Mouse (Mus musculus): Measurements from ENCODE around the gene Ripply2. TPM values are rescaled to one million over a fixed set of nuclear protein-coding genes. Genes with fewer than 3 reads are reported as not detected.

Ripply2 gene
- polyA plus RNA-seq, 2 experiments: not detected

- DNase-seq (ENCODE audit: low read depth in 3 of 3, low spot score in 3 of 3): peak; percentile 79 to 83 (median 81)
- Histone ChIP-seq H3K36me3 (replicated peaks; ENCODE audit: control insufficient read depth, insufficient read depth, low read depth) (no peaks in the 10 kb centered on the region), H3K9ac (replicated peaks) (peak within 1 kb of the TSS; percentile 78), H3K27me3 (ENCODE audit: control insufficient read depth, insufficient read depth, low read length) (peaks cover 6% of the 10 kb centered on the region), H3K4me1 (replicated peaks; ENCODE audit: control insufficient read depth in 2 of 2, insufficient read depth in 2 of 2, low read length in 1 of 2) (peaks cover 0 to 6% of the 10 kb centered on the region in 2 experiments; a peak in 3 of 4 replicates), H3K4me3 (ENCODE audit: insufficient read depth in 1 of 2, low read depth in 2 of 2, low read length in 2 of 2) (peak within 1 kb of the TSS; percentile 86 to 97), H3K27ac (peak within 1 kb of the TSS; percentile 40), H3K4me2 (ENCODE audit: low read depth) (peak within 1 kb of the TSS; percentile 75), H3K9me3 (ENCODE audit: control insufficient read depth, low read length) (no peaks in the 10 kb centered on the region)
- under 1% methylated on average over 50 of the region's 52 CpGs for WGBS (ENCODE audit: insufficient replicate concordance)
- ATAC-seq (ENCODE audit: insufficient read depth): peak; percentile 99
- no peak for TF ChIP-seq EP300 (IDR thresholded peaks at IDR 0.05; ENCODE audit: low read depth)
- TF ChIP-seq CTCF (IDR thresholded peaks at IDR 0.05; ENCODE audit: low read depth): no peak
Observed at GRCm38 (mm10) chr9:87021778-87022523, 6.6 kb downstream of the Ripply2 start, which contains the start of gene Cyb5r4. Gene Cyb5r4, plus strand, starts transcription at chr9:87022014.

GRCm38 (mm10) chr9:87025764-87026163 lies 10.4 kb downstream of the Ripply2 start:
- DNase-seq (ENCODE audit: low read depth in 3 of 3, low spot score in 3 of 3): no peak
- no peak for ATAC-seq (ENCODE audit: insufficient read depth)
- H3K4me1 ChIP-seq (replicated peaks; ENCODE audit: control insufficient read depth in 2 of 2, insufficient read depth in 2 of 2, low read length in 1 of 2): peaks cover 0 to 6% of the 10 kb centered on the region in 2 experiments; a peak in 3 of 4 replicates
- no peaks in the 10 kb centered on the region for H3K36me3 ChIP-seq (replicated peaks; ENCODE audit: control insufficient read depth, insufficient read depth, low read depth)
- H3K4me2 ChIP-seq (ENCODE audit: low read depth): no peak overlapping the region
- H3K9me3 ChIP-seq (ENCODE audit: control insufficient read depth, low read length): no peaks in the 10 kb centered on the region
- 10% methylated on average over 6 of the region's 6 CpGs for WGBS (ENCODE audit: insufficient replicate concordance)
- TF ChIP-seq EP300 (IDR thresholded peaks at IDR 0.05; ENCODE audit: low read depth) (no peak), CTCF (IDR thresholded peaks at IDR 0.05; ENCODE audit: low read depth) (no peak)
- no peak overlapping the region for H3K9ac ChIP-seq (replicated peaks)
- H3K4me3 ChIP-seq (ENCODE audit: insufficient read depth in 1 of 2, low read depth in 2 of 2, low read length in 2 of 2): no peak overlapping the region
- no peaks in the 10 kb centered on the region for H3K27me3 ChIP-seq (ENCODE audit: control insufficient read depth, insufficient read depth, low read length)
- no peak overlapping the region for H3K27ac ChIP-seq

- ATAC-seq (ENCODE audit: insufficient read depth) (peak; percentile 41; the same call in 1 of the 2 replicates), DNase-seq (ENCODE audit: low read depth in 3 of 3, low spot score in 3 of 3) (peak; percentile 30 to 42 (median 38))
- Histone ChIP-seq H3K4me3 (ENCODE audit: insufficient read depth in 1 of 2, low read depth in 2 of 2, low read length in 2 of 2) (no peak overlapping the region), H3K27ac (no peak overlapping the region), H3K27me3 (ENCODE audit: control insufficient read depth, insufficient read depth, low read length) (no peaks in the 10 kb centered on the region), H3K9me3 (ENCODE audit: control insufficient read depth, low read length) (no peaks in the 10 kb centered on the region), H3K4me2 (ENCODE audit: low read depth) (no peak overlapping the region), H3K9ac (replicated peaks) (no peak overlapping the region), H3K4me1 (replicated peaks; ENCODE audit: control insufficient read depth in 2 of 2, insufficient read depth in 2 of 2, low read length in 1 of 2) (peaks cover 0 to 4% of the 10 kb centered on the region in 2 experiments; a peak in 3 of 4 replicates), H3K36me3 (replicated peaks; ENCODE audit: control insufficient read depth, insufficient read depth, low read depth) (no peaks in the 10 kb centered on the region)
- 39% methylated on average over 8 of the region's 8 CpGs for WGBS (ENCODE audit: insufficient replicate concordance)
- TF ChIP-seq CTCF (IDR thresholded peaks at IDR 0.05; ENCODE audit: low read depth): peak; percentile 75
- no peak for TF ChIP-seq EP300 (IDR thresholded peaks at IDR 0.05; ENCODE audit: low read depth)
Observed at GRCm38 (mm10) chr9:87027423-87028084, 12.2 kb downstream of the Ripply2 start.

- no peak for DNase-seq (ENCODE audit: low read depth in 3 of 3, low spot score in 3 of 3)
- 70% methylated on average over 4 of the region's 4 CpGs for WGBS (ENCODE audit: insufficient replicate concordance)
- Histone ChIP-seq H3K27ac (no peak overlapping the region), H3K9me3 (ENCODE audit: control insufficient read depth, low read length) (no peaks in the 10 kb centered on the region), H3K9ac (replicated peaks) (no peak overlapping the region), H3K4me3 (ENCODE audit: insufficient read depth in 1 of 2, low read depth in 2 of 2, low read length in 2 of 2) (no peak overlapping the region), H3K4me2 (ENCODE audit: low read depth) (no peak overlapping the region), H3K4me1 (replicated peaks; ENCODE audit: control insufficient read depth in 2 of 2, insufficient read depth in 2 of 2, low read length in 1 of 2) (no peaks in the 10 kb centered on the region), H3K27me3 (ENCODE audit: control insufficient read depth, insufficient read depth, low read length) (no peaks in the 10 kb centered on the region), H3K36me3 (replicated peaks; ENCODE audit: control insufficient read depth, insufficient read depth, low read depth) (no peaks in the 10 kb centered on the region)
- no peak for ATAC-seq (ENCODE audit: insufficient read depth)
- TF ChIP-seq EP300 (IDR thresholded peaks at IDR 0.05; ENCODE audit: low read depth) (no peak), CTCF (IDR thresholded peaks at IDR 0.05; ENCODE audit: low read depth) (no peak)
Observed at GRCm38 (mm10) chr9:87032196-87032595, 16.9 kb downstream of the Ripply2 start.

Data from liver, embryonic 14.5 days (tissue).